Mouse (Mus musculus): ENCODE measurements around the gene Aimp2.

Aimp2 gene

GRCm38 (mm10) chr5:143909417-143910400, at the start of gene Aimp2, which contains the start of gene Pms2:
Gene Aimp2, minus strand, starts transcription at chr5:143909847.
Gene Pms2, plus strand, starts transcription at chr5:143909964.
- no peak for TF ChIP-seq GATA4 (IDR thresholded peaks at IDR 0.05; ENCODE audit: insufficient replicate concordance, low read length)

DNA sequence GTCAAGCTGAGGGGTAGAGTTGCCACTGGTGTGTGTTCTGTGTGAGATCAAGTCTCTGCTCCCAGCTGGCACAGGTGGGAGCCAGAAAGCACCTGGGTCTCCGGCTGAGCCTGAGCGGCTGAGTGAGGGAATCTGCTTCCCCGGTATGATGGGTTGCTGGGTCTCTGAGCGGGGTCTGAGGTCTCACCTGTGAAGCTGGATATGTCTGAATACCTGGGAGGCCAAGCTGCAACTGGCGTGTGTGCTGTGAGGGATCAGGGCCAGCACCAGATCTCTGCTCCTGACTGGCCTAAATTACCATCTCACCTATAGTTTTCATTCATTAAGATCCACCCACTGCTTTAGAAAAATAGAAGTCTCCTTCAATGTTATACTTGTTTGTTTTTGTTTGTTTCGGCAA, 47.5 kb upstream of the Aimp2 start:
- no peak for TF ChIP-seq GATA4 (IDR thresholded peaks at IDR 0.05; ENCODE audit: insufficient replicate concordance, low read length)

- no peak for TF ChIP-seq GATA4 (IDR thresholded peaks at IDR 0.05; ENCODE audit: insufficient replicate concordance, low read length)
Measured at GRCm38 (mm10) chr5:143950016-143950415, 40.4 kb upstream of the Aimp2 start.

- no peak for TF ChIP-seq GATA4 (IDR thresholded peaks at IDR 0.05; ENCODE audit: insufficient replicate concordance, low read length)
Measured at GRCm38 (mm10) chr5:143948361-143948760, 38.7 kb upstream of the Aimp2 start.

DNA sequence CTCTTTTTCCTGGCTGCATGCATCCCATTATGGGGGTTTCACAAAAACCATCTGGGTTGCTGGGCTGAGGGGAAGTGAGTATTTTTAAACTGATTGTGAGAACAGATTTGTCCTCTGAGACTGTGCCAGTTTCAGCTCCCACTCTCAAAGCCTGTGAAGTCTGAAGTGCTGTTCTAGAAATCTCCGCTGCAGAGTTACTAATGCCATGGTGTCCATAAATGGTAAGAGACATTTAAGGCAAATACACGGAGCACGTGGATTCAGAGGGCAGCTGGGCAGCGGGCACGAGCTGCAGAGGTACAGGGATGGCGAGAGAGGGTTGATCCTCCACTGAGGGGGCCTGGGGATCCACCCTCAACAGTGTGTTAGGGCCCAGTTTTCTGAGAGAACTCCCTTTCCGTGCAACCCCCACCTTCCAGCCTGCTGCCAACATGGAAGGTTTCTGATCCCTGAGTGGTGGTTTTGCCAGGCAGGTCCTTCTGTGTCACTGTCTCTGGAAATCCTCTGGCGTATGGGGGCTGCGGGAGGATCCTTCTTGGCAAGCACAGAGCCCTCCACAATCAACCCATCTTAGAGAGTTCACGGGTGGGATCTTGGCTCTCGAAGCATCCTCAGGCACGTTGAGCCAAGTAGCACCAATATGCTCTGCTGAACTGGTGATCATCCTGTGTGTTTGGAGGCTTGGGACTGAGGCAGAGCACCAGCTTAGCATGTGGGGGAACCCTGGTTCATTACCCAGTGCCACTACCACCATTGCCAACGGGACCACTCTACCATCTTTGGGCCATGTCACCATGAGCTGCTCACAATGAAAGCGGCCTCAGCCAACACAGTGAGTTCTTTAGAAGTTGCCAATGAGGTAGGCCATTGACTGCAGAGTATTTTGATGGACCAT, 33.8 kb upstream of the Aimp2 start:
- TF ChIP-seq GATA4 (IDR thresholded peaks at IDR 0.05; ENCODE audit: insufficient replicate concordance, low read length) = no peak

- TF ChIP-seq GATA4 (IDR thresholded peaks at IDR 0.05; ENCODE audit: insufficient replicate concordance, low read length) = no peak
Measured at GRCm38 (mm10) chr5:143941588-143941987, 31.9 kb upstream of the Aimp2 start.

DNA sequence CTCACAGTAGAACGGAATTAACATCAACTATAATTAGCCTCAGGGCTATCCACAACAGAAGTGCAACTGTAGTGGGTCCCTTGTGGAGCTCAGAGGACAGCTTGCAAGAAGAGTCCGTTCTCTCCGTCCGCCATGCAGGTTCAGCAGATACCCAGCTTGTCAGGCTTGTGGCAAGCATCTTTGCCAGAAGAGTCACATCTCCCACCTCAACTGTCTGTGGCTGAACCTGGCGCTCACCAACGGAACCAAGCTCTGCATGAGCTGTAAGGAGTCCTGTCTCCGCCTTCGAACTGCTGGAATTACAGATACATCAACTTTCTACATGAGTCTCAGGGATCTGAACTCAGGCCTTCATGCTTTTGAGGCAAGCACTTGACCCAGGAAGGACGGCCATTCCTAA, 26.5 kb upstream of the Aimp2 start:
- TF ChIP-seq GATA4 (IDR thresholded peaks at IDR 0.05; ENCODE audit: insufficient replicate concordance, low read length) = no peak

DNA sequence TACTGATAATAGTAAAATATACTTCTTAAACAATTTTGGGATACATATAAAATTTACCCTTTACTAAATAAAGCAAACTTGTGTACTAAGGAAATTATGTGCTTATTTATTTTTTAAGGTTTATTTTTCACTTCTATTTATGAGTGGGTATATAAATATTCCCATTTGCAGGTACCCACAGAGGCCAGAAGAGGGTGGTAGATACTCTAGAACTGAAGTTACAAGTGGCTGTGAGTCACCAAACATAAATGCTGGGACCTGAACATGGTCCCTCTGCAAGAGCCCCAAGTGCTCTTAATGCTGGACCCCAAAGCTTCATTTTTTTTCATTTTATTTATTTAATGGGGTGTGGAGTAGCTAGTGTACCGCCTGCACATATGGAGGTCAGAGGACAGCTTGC, 24.2 kb upstream of the Aimp2 start:
- TF ChIP-seq GATA4 (IDR thresholded peaks at IDR 0.05; ENCODE audit: insufficient replicate concordance, low read length) = no peak

GRCm38 (mm10) chr5:143933414-143933813, 23.8 kb upstream of the Aimp2 start:
- no peak for TF ChIP-seq GATA4 (IDR thresholded peaks at IDR 0.05; ENCODE audit: insufficient replicate concordance, low read length)

- TF ChIP-seq GATA4 (IDR thresholded peaks at IDR 0.05; ENCODE audit: insufficient replicate concordance, low read length) = no peak
Measured at GRCm38 (mm10) chr5:143932831-143933230, 23.2 kb upstream of the Aimp2 start, which contains the start of gene Rsph10b. Gene Rsph10b, plus strand, starts transcription at chr5:143933035.

DNA sequence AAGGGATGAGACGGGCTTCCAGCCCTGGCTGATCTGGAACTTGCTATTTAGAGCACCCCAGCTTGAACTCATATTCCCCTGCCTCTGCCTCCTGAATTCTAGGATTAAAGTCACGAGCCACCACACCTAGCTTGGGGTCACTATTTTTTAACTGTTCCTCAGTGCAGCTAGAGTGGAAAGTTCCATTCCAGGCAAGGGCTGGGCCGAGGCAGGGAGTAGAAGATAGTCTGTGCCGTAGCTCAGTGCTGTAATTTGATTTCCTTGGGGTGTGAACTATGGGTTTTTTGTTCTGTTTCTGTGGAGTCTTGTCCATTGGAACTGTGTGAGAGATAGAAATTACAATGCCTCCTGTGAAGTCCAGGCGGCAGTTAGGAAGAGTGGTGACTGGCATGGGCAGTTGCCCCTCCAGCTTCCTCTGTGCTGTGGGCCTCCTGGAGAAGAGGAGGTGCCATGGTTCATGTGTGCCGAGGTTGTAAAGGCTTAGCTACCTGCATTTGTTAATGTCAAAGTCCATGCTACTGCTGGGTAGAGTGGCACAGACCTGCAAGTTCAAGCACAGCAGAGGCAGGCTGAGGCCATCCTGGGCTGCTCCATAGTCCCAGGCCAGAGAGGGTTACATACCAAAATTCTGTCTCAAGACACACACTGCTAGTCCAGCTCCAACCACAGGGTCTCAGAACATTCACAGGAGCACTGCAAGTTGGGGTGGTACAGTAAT, 22.4 kb upstream of the Aimp2 start:
- no peak for TF ChIP-seq GATA4 (IDR thresholded peaks at IDR 0.05; ENCODE audit: insufficient replicate concordance, low read length)

GRCm38 (mm10) chr5:143930656-143931055, 21.0 kb upstream of the Aimp2 start:
- no peak for TF ChIP-seq GATA4 (IDR thresholded peaks at IDR 0.05; ENCODE audit: insufficient replicate concordance, low read length)

GRCm38 (mm10) chr5:143929291-143929690, 19.6 kb upstream of the Aimp2 start:
- TF ChIP-seq GATA4 (IDR thresholded peaks at IDR 0.05; ENCODE audit: insufficient replicate concordance, low read length) = no peak

DNA sequence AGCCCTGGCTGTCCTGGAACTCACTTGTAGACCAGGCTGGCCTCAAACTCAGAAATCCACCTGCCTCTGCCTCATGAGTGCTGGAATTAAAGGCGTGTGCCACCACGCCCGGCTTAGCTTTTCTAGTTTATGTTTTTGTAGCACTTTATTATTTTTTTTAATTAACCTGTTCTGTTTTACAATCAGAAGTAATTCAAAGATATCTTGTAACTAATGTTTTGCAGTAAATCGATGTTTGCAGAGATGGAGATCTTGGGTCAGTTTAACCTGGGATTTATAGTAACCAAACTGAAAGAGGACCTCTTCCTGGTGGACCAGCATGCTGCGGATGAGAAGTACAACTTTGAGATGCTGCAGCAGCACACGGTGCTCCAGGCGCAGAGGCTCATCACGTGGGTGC, 18.2 kb upstream of the Aimp2 start, which contains the start of gene Gm42421:
Gene Gm42421 (plus strand): TSS at position 301 of the 400 bp plus-strand sequence.
- TF ChIP-seq GATA4 (IDR thresholded peaks at IDR 0.05; ENCODE audit: insufficient replicate concordance, low read length) = no peak
